Comparison of ENCODE assay signal across 9 mouse cellular contexts in genomic region chr3:52242457-52243105, GRCm38 (mm10). TPM values are rescaled to one million over a fixed set of nuclear protein-coding genes. Genes with fewer than 3 reads are reported as not detected.
DNase-seq lines count a peak whose midpoint lies in the region; ATAC-seq and TF ChIP-seq lines count a peak whose summit lies in the region.
"Had no signal": no experiment of that assay in that cellular context is flagged by ENCODE, and none has a peak within 500 bp of the region (broad histone marks: within the 10 kb centered on the region; RNA-seq: fewer than 3 reads in every experiment).

No protein-coding gene starts in this region.

- H3K4me2 ChIP-seq in liver, embryonic 12.5 days = no peak overlapping the region
- H3K4me2 ChIP-seq in forebrain, embryonic 16.5 days (ENCODE audit: low read length) = no peak overlapping the region
- no peak overlapping the region for H3K4me2 ChIP-seq in hindbrain, embryonic 16.5 days (ENCODE audit: low read length)
- H3K4me2 ChIP-seq in midbrain, embryonic 11.5 days = no peak overlapping the region

- peaks cover 7% of the 10 kb centered on the region; the same call in 1 of the 2 replicates for H3K4me1 ChIP-seq in liver, embryonic 12.5 days
- no peaks in the 10 kb centered on the region for H3K4me1 ChIP-seq in forebrain, embryonic 16.5 days (replicated peaks; ENCODE audit: control insufficient read depth, insufficient read depth, low read length)
- H3K4me1 ChIP-seq in hindbrain, embryonic 16.5 days (ENCODE audit: control insufficient read depth, insufficient read depth, low read depth, low read length) = no peaks in the 10 kb centered on the region
- no peaks in the 10 kb centered on the region for H3K4me1 ChIP-seq in midbrain, embryonic 11.5 days (ENCODE audit: control insufficient read depth, insufficient read depth, low read length)
- H3K4me1 ChIP-seq in spleen, adult 2 months (ENCODE audit: control insufficient read depth, insufficient read depth, insufficient read length) = no peaks in the 10 kb centered on the region

- DNase-seq in liver = peak; percentile 28
- peak; percentile 78 for DNase-seq in left cerebral cortex, adult 11 months (ENCODE audit: low spot score)
- DNase-seq in midbrain, embryonic 11.5 days (ENCODE audit: low spot score, missing footprints) = peak; percentile 96
- DNase-seq in spleen, adult 2 months (ENCODE audit: low read depth in 1 of 2, low spot score in 2 of 2) = peak; percentile 40 to 71

- H3K27ac ChIP-seq in liver, embryonic 12.5 days = no peak overlapping the region
- H3K27ac ChIP-seq in forebrain, embryonic 16.5 days (ENCODE audit: low read length) = no peak overlapping the region
- H3K27ac ChIP-seq in hindbrain, embryonic 16.5 days (ENCODE audit: low read depth, low read length) = no peak overlapping the region
- H3K27ac ChIP-seq in midbrain, embryonic 11.5 days (ENCODE audit: low read depth, low read length) = no peak overlapping the region
- H3K27ac ChIP-seq in spleen, adult 2 months (ENCODE audit: insufficient read depth, low read length) = no peak overlapping the region
- H3K27ac ChIP-seq: macrophage had no signal

- H3K27me3 ChIP-seq in liver, embryonic 12.5 days (replicated peaks) = peaks cover 5% of the 10 kb centered on the region; the same call in 1 of the 2 replicates
- no peaks in the 10 kb centered on the region for H3K27me3 ChIP-seq in forebrain, embryonic 16.5 days (replicated peaks; ENCODE audit: control insufficient read depth, insufficient read depth, low read length)
- no peaks in the 10 kb centered on the region; the same call in 1 of the 2 replicates for H3K27me3 ChIP-seq in hindbrain, embryonic 16.5 days (replicated peaks; ENCODE audit: control insufficient read depth, insufficient read depth, low read length)
- H3K27me3 ChIP-seq in midbrain, embryonic 11.5 days (ENCODE audit: control insufficient read depth, insufficient read depth, low read length) = no peaks in the 10 kb centered on the region
- no peaks in the 10 kb centered on the region for H3K27me3 ChIP-seq in spleen, adult 2 months (ENCODE audit: control insufficient read depth, insufficient read depth, low read length)

- TF ChIP-seq POLR2A in spleen, adult 2 months (IDR thresholded peaks at IDR 0.05; ENCODE audit: low read depth, low read length) = no peak

- WGBS in liver, embryonic 12.5 days (ENCODE audit: insufficient replicate concordance) = 36% methylated on average over 6 of the region's 6 CpGs
- WGBS in forebrain, embryonic 16.5 days = 44% methylated on average over 6 of the region's 6 CpGs
- WGBS in hindbrain, embryonic 16.5 days = 40% methylated on average over 6 of the region's 6 CpGs
- 44% methylated on average over 6 of the region's 6 CpGs for WGBS in midbrain, embryonic 11.5 days
- WGBS in spleen, adult 2 months = 42% methylated on average over 6 of the region's 6 CpGs

- no peaks in the 10 kb centered on the region for H3K9me3 ChIP-seq in liver, embryonic 12.5 days (replicated peaks)
- no peaks in the 10 kb centered on the region for H3K9me3 ChIP-seq in forebrain, embryonic 16.5 days (ENCODE audit: control insufficient read depth, low read length)
- no peaks in the 10 kb centered on the region for H3K9me3 ChIP-seq in hindbrain, embryonic 16.5 days (ENCODE audit: control insufficient read depth, low read length)
- no peaks in the 10 kb centered on the region for H3K9me3 ChIP-seq in midbrain, embryonic 11.5 days (ENCODE audit: control insufficient read depth, low read length)

- no peak overlapping the region for H3K4me3 ChIP-seq in liver, embryonic 12.5 days
- no peak overlapping the region for H3K4me3 ChIP-seq in forebrain, embryonic 16.5 days (replicated peaks; ENCODE audit: low read length)
- H3K4me3 ChIP-seq in hindbrain, embryonic 16.5 days (ENCODE audit: low read length) = no peak overlapping the region
- no peak overlapping the region for H3K4me3 ChIP-seq in midbrain, embryonic 11.5 days (ENCODE audit: low read depth, low read length)
- no peak overlapping the region for H3K4me3 ChIP-seq in spleen, adult 2 months (ENCODE audit: extremely low read depth, insufficient read depth, insufficient read length)

- H3K36me3 ChIP-seq in liver, embryonic 12.5 days = no peaks in the 10 kb centered on the region
- no peaks in the 10 kb centered on the region for H3K36me3 ChIP-seq in forebrain, embryonic 16.5 days (ENCODE audit: control insufficient read depth, insufficient read depth)
- H3K36me3 ChIP-seq in hindbrain, embryonic 16.5 days (ENCODE audit: control insufficient read depth, insufficient read depth, low read length) = no peaks in the 10 kb centered on the region
- no peaks in the 10 kb centered on the region for H3K36me3 ChIP-seq in midbrain, embryonic 11.5 days (ENCODE audit: control insufficient read depth, insufficient read depth, low read length)
- no peaks in the 10 kb centered on the region for H3K36me3 ChIP-seq in spleen, adult 2 months (ENCODE audit: control insufficient read depth, insufficient read depth, low read length)

- no peak for ATAC-seq in liver, embryonic 12.5 days
- peak; percentile 81 for ATAC-seq in cerebellum, adult (ENCODE audit: insufficient number of reproducible peaks, low FRiP score, low TSS enrichment)
- peak; percentile 89 for ATAC-seq in forebrain, embryonic 16.5 days
- ATAC-seq in hindbrain, embryonic 16.5 days = peak; percentile 84
- ATAC-seq in midbrain, embryonic 11.5 days (ENCODE audit: low FRiP score) = peak; percentile 77

- TF ChIP-seq CTCF in spleen, adult 2 months (IDR thresholded peaks at IDR 0.05; ENCODE audit: extremely low read depth, insufficient read depth, insufficient read length, insufficient replicate concordance) = peak; percentile 48; the same call in 1 of the 2 replicates

- no peak overlapping the region for H3K9ac ChIP-seq in liver, embryonic 12.5 days
- no peak overlapping the region for H3K9ac ChIP-seq in forebrain, embryonic 16.5 days (replicated peaks; ENCODE audit: low read depth, low read length)
- H3K9ac ChIP-seq in hindbrain, embryonic 16.5 days (ENCODE audit: low read depth, low read length) = no peak overlapping the region
- H3K9ac ChIP-seq in midbrain, embryonic 11.5 days (ENCODE audit: low read length) = no peak overlapping the region

RNA-seq across cellular contexts. Expression of gene Foxo1, which starts 25.6 kb away (rescaled TPM):
- polyA plus RNA-seq in liver, embryonic 12.5 days (2016; fragmentation: Nextera tagmentation; extraction: Ambion mirVana) = 2.5 and 2.6 TPM in 2 replicates
- 3.7 and 4.0 TPM in 2 replicates for polyA plus RNA-seq in forebrain, embryonic 16.5 days (2015; fragmentation: Nextera tagmentation; extraction: Ambion mirVana)
- 2.3 and 3.0 TPM in 2 replicates for polyA plus RNA-seq in hindbrain, embryonic 16.5 days (2015; fragmentation: Nextera tagmentation; extraction: Ambion mirVana)
- polyA plus RNA-seq in midbrain, embryonic 11.5 days (2014; fragmentation: Nextera tagmentation; extraction: Ambion mirVana) = 2.7 and 3.0 TPM in 2 replicates
- polyA plus RNA-seq in spleen, adult 2 months (2012; rRNA removed) = 21.3 and 33.2 TPM in 2 replicates

Comparison
In these comparisons a context has a peak if more than half of its experiments do, and no peak if none do; other contexts are left out.
1. DNase-seq: peak in every context shown above with its lines; median percentile 96 in midbrain, embryonic 11.5 days; 78 in left cerebral cortex, adult 11 months; 56 in spleen, adult 2 months; 28 in liver.